Mouse (Mus musculus): ENCODE measurements around the gene Vmn1r211.
"Not testable (repeated sequence)": the region's sequence is repeated elsewhere in the genome, so short reads cannot be mapped to it uniquely, and the experiment has no call there.

Gene Vmn1r211

DNA sequence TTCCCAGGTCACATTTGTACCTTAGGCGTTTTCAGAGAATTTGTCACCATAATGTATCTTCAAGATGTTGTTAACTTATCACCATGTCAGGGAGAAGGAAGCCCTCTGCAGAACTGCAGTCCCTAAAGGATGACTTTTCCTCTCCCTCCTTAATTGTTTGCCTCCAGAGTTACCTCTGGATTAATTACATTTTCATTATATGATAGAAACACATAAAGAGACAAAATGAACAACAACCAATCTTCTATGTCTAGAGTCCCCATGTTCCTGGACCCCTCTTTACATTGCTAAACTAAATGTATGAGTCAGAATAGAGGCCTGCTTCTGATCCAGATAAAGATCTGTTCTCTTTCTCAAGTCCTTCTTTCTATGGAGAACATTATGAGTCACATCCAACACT is at the start of gene Vmn1r211:
Vmn1r211 (minus strand) TSS at position 101 of the 400 bp plus-strand sequence.
- DNase-seq (ENCODE audit: low read depth): no peak

DNA sequence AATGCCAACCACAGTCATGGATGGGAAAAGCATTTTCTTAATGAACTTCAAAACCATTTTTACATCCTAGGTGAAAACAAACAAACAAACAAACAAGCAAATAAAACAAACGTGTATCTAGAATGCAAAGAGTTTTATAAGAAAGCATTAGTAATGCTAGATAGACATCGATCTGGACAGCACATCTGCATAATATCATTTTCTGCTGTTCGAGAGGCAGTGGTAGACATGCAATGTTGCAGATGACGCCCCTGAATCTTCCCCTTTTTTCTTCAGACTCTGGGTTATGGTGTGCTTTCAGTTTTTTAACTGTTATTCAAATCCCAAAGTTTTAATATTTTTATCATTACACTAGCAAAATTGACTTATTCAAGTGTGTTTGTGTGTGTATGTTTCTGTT is 26.7 kb upstream of the Vmn1r211 start, which contains the start of gene Vmn1r212:
Vmn1r212 (minus strand) TSS at position 101 of the 400 bp plus-strand sequence.
- DNase-seq (ENCODE audit: low read depth): no peak

DNA sequence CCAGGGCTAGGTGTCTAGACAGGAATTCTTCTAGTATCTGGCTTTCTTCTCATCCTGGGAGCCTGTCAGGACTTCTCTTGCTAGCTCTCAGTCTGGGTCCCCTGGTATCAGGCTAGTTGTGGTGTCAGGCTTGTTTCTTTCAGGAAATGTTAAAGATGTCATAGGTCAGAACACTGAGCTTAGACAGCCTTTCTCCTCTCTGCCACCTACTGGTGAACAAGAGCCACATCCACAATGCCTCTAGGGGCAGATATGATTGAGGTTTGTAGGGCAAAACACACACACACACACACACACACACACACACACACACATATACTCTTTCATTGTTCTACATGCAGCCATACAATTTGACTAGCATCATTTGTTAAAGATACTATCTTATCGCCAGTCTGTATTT is 21.9 kb upstream of the Vmn1r211 start:
- DNase-seq (ENCODE audit: low read depth): no peak

DNA sequence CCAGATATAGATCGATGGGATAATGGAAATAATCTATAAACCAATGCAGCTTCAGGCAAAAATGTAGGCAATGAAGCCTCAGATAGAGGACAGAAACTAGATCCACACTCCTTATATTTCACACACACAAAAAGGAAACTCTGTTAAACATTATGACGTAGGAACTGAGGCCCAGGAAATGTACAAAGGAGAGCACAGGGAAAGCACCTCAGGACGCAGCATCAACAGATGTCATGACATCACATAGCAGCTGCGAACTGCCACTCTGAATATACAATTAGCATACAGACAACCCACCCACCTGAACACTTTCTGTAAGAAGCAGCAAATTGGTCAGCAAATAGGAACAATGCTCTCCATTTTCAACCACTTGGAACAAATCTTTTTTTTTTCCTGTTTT is 2.6 kb downstream of the Vmn1r211 start:
- DNase-seq (ENCODE audit: low read depth): no peak

DNA sequence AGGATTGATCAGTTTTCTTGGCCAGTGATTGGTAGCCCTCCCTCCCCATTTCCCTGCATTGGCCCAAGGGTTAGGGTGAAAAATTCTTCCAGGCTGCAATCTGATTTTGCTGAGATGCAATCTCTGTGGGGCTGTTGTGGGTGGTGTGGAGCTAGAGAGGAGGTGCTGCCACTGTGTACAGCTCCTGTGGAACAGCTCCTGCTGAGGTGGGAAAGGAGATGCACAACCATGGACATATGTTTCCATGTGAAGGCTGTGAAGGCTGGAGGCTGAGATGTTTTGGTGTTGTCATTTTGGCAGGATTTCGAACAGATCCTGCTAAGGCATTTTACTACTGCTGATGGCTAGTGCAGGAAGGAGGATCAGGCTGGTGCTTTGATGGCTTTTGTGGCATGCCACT is 10.6 kb downstream of the Vmn1r211 start:
- no peak for DNase-seq (ENCODE audit: low read depth)

DNA sequence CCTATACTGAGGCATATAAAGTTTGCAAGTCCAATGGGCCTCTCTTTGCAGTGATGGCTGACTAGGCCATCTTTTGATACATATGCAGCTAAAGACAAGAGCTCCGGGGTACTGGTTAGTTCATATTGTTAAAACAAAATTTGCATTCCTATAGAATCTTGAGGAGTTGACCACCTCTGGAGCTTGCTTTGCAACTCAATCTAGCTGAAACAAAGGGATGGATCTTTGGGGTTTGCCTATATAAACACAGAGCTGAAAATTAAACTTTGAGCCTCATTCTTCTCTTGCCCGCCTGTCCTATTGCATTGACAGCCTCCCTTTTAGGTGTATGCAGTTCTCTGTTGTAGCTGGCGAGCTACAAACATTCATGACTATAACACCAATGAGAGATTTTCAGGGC is 13.1 kb downstream of the Vmn1r211 start:
- DNase-seq (ENCODE audit: low read depth): not testable (repeated sequence)

DNA sequence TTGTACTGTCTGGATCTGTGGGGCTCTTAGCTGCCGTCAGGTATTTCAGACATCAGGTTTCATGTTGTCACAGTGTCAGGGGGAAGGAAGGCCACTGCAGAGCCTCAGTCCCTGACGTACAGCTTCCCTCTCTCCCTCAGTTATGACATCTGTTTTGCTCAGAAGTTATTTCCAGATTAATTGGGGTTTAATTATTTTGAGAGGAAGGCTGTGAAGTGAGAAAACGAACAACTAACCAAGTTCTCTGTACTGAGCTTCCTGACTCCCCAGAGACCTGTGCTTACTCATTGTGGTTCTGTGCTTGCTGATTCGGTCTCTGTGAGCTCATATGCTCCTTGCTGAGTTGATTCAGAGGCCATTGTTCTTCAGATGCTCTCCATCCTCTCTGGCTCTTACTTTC is 26.1 kb downstream of the Vmn1r211 start, which contains the start of gene Vmn1r210:
Vmn1r210 (minus strand) TSS at position 101 of the 400 bp plus-strand sequence.
- no peak for DNase-seq (ENCODE audit: low read depth)

DNA sequence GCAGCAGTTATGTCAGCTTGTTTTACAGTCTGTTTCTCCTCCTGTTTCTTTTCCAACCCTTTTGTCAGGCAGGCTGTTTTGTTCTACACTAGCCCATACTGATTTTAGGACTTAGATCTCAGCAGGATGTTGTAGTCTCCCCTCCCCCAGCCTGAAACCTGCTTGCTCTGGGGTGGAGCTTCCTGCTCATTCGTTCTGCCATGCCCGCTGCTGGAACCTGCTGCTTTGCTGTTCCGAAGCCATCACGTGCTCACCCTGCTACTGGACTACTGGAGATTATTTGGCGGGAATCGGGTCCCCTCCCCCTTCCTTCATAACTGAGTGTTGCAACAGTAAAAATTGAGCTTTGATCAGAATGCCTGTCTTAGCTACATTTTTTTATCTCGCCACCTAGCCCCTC is 28.0 kb downstream of the Vmn1r211 start:
- not testable (repeated sequence) for DNase-seq (ENCODE audit: low read depth)

DNA sequence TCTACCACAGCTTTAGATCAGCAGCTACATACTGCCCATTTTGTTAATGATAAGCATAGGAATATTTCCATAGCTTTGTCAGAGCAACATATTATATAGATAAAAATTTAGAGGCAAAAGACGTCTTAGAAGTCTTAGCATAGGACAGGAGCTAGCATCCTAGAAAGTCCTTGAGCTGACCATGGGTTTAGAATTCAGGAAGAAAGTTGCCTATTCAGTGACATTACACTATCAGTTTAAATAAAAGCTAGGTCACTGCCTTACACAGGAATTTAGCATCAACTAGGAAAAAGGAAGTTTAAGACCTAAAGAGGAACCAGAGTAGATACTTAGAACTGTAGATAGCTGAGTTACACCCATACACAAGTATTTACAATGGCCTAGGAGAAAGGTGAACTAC is 35.8 kb downstream of the Vmn1r211 start:
- not testable (repeated sequence) for DNase-seq (ENCODE audit: low read depth)

DNA sequence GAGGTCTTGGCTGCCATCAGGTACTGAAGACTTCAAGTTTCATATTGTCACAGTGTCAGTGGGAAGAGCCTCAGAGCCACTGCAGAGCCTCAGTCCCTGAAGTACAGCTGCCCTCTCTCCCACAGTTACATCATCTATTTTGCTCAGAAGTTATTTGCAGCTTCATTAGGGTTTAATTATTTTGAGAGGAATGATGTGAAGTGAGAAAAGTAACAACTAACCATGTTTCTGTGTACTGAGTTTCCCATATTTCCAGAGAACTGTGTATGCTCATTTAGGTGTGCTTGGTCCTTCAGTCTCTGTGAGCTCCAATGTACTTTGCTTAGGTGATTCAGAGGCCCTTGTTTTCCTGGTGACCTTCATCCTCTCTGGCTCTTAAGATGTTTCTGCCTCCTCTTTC is 47.8 kb downstream of the Vmn1r211 start, which contains the start of gene Vmn1r209:
Vmn1r209 (minus strand) TSS at position 101 of the 400 bp plus-strand sequence.
- DNase-seq (ENCODE audit: low read depth): not testable (repeated sequence)
